Mouse (Mus musculus): ENCODE data around the gene Hoxb1.
A peak's percentile ranks its signal among the peaks of the same experiment; 100 is the strongest.

Gene Hoxb1

GRCm38 (mm10) chr11:96350341-96350624, 15.3 kb upstream of the Hoxb1 start, which contains the start of gene Hoxb2:
Gene Hoxb2, plus strand, starts transcription at chr11:96350525.
- DNase-seq (ENCODE audit: low read depth), result no peak

- DNase-seq (ENCODE audit: low read depth), result no peak
These were observed 14.8 kb upstream of the Hoxb1 start for GRCm38 (mm10) chr11:96350791-96351190.

- no peak for DNase-seq (ENCODE audit: low read depth)
These were observed 14.2 kb upstream of the Hoxb1 start for GRCm38 (mm10) chr11:96351312-96351711.

- DNase-seq (ENCODE audit: low read depth), result no peak
These were observed 13.7 kb upstream of the Hoxb1 start for GRCm38 (mm10) chr11:96351831-96352230.

- no peak for DNase-seq (ENCODE audit: low read depth)
These were observed 12.6 kb upstream of the Hoxb1 start for GRCm38 (mm10) chr11:96352691-96353521.

- DNase-seq (ENCODE audit: low read depth), result no peak
These were observed 12.1 kb upstream of the Hoxb1 start for GRCm38 (mm10) chr11:96353522-96353841.

GRCm38 (mm10) chr11:96353939-96354338, 11.6 kb upstream of the Hoxb1 start:
- no peak for DNase-seq (ENCODE audit: low read depth)

GRCm38 (mm10) chr11:96354376-96354775, 11.2 kb upstream of the Hoxb1 start:
- no peak for DNase-seq (ENCODE audit: low read depth)

GRCm38 (mm10) chr11:96354801-96355311, 10.7 kb upstream of the Hoxb1 start:
- DNase-seq (ENCODE audit: low read depth), result no peak

GRCm38 (mm10) chr11:96363807-96364206, 1.7 kb upstream of the Hoxb1 start:
- DNase-seq (ENCODE audit: low read depth), result no peak

GRCm38 (mm10) chr11:96366092-96367041, 815 bp downstream of the Hoxb1 start:
- DNase-seq (ENCODE audit: low read depth), result no peak

- no peak for DNase-seq (ENCODE audit: low read depth)
These were observed 1.6 kb downstream of the Hoxb1 start for GRCm38 (mm10) chr11:96367141-96367540.

- no peak for DNase-seq (ENCODE audit: low read depth)
These were observed 3.1 kb downstream of the Hoxb1 start for GRCm38 (mm10) chr11:96368686-96369085.

- DNase-seq (ENCODE audit: low read depth), result no peak
These were observed 3.6 kb downstream of the Hoxb1 start for GRCm38 (mm10) chr11:96369140-96369539.

GRCm38 (mm10) chr11:96371726-96372125, 6.2 kb downstream of the Hoxb1 start:
- no peak for DNase-seq (ENCODE audit: low read depth)

- no peak for DNase-seq (ENCODE audit: low read depth)
These were observed 7.0 kb downstream of the Hoxb1 start for GRCm38 (mm10) chr11:96372519-96372918.

- DNase-seq (ENCODE audit: low read depth), result no peak
These were observed 9.3 kb downstream of the Hoxb1 start for GRCm38 (mm10) chr11:96374810-96375209.

- no peak for DNase-seq (ENCODE audit: low read depth)
These were observed 17.8 kb downstream of the Hoxb1 start for GRCm38 (mm10) chr11:96383381-96383780.

GRCm38 (mm10) chr11:96387635-96388034, 22.1 kb downstream of the Hoxb1 start:
- no peak for DNase-seq (ENCODE audit: low read depth)

GRCm38 (mm10) chr11:96396772-96397626, 31.4 kb downstream of the Hoxb1 start:
- DNase-seq (ENCODE audit: low read depth), result no peak

- no peak for DNase-seq (ENCODE audit: low read depth)
These were observed 32.3 kb downstream of the Hoxb1 start for GRCm38 (mm10) chr11:96397806-96398335.

GRCm38 (mm10) chr11:96399923-96400322, 34.4 kb downstream of the Hoxb1 start:
- peak; percentile 61 for DNase-seq (ENCODE audit: low read depth)
